Mouse (Mus musculus) left cerebral cortex, adult 18-20 months (tissue): ENCODE measurements around the gene Ces2e. TPM values are rescaled to one million over a fixed set of nuclear protein-coding genes. Genes with fewer than 3 reads are reported as not detected.
"Not testable (repeated sequence)": the region's sequence is repeated elsewhere in the genome, so short reads cannot be mapped to it uniquely, and the experiment has no call there.

Experiments
- DNase-seq, 2 experiments: peaks; one replicate each; pipeline ENCODE4 v3.0.0; 2021 to 2022; ENCODE audit warnings: low spot score in 2 of 2, mixed read lengths in 1 of 2
- long read RNA-seq, 2 experiments: library from polyadenylated mRNA; stranded (forward); transcript quantifications; one replicate each; pipeline ENCODE4 v2.0.0; 2021
- total RNA-seq, 2 experiments: library from RNA; stranded (reverse); gene quantifications; 2 replicates each; pipeline ENCODE4 v1.2.3; 2021

Gene Ces2e
- total RNA-seq: not detected
- long read RNA-seq, experiment 1: 0 reads
- long read RNA-seq, experiment 2, partial matches to known transcripts: 0 of 1 reads
- long read RNA-seq, experiment 2, other reads (novel, unspliced or antisense): 0 of 1 reads

GRCm38 (mm10) chr8:104925972-104926596, at the start of gene Ces2e:
Ces2e (plus strand) TSS chr8:104926260.
- no peak for DNase-seq

- not testable (repeated sequence) for DNase-seq
These were observed 39.7 kb upstream of the Ces2e start for GRCm38 (mm10) chr8:104886223-104886926.

- DNase-seq: no peak
These were observed 24.3 kb upstream of the Ces2e start for GRCm38 (mm10) chr8:104901746-104902145.

- no peak for DNase-seq
These were observed 18.9 kb upstream of the Ces2e start for GRCm38 (mm10) chr8:104907111-104907510.

- not testable (repeated sequence) for DNase-seq
These were observed 17.0 kb upstream of the Ces2e start for GRCm38 (mm10) chr8:104909021-104909420.

- DNase-seq: not testable (repeated sequence)
These were observed 16.4 kb upstream of the Ces2e start for GRCm38 (mm10) chr8:104909651-104910050.

GRCm38 (mm10) chr8:104927301-104927700, 1.2 kb downstream of the Ces2e start:
- no peak for DNase-seq

- DNase-seq: no peak
These were observed 18.6 kb downstream of the Ces2e start for GRCm38 (mm10) chr8:104944665-104945064.

GRCm38 (mm10) chr8:104947056-104947455, 21.0 kb downstream of the Ces2e start, which contains the start of gene Ces2f:
Ces2f (plus strand) TSS chr8:104947356.
- no peak for DNase-seq

- DNase-seq: no peak
These were observed 23.0 kb downstream of the Ces2e start for GRCm38 (mm10) chr8:104949031-104949430.

GRCm38 (mm10) chr8:104961537-104961961, 35.5 kb downstream of the Ces2e start, which contains the start of gene Ces2g:
Ces2g (plus strand) TSS chr8:104961718.
- no peak for DNase-seq

GRCm38 (mm10) chr8:104962229-104962901, 36.3 kb downstream of the Ces2e start:
- no peak for DNase-seq

- DNase-seq: no peak
These were observed 37.4 kb downstream of the Ces2e start for GRCm38 (mm10) chr8:104963375-104963894.

- DNase-seq: no peak
These were observed 58.1 kb downstream of the Ces2e start for GRCm38 (mm10) chr8:104984126-104984525.

Other genes starting within 250 kb of the Ces2e start
- not detected for gene Ces2a, start 192.3 kb upstream of the Ces2e start, total RNA-seq
- not detected for gene Ces2b, start 94.7 kb upstream of the Ces2e start, total RNA-seq
- gene Ces2c, start 79.2 kb upstream of the Ces2e start, total RNA-seq: not detected
- not detected for gene Ces2f, start 21.1 kb downstream of the Ces2e start, total RNA-seq
- under 1 TPM; 0.21 to 0.45 TPM for gene Ces2g, start 35.5 kb downstream of the Ces2e start, total RNA-seq
- gene Ces2h, start 74.6 kb downstream of the Ces2e start, total RNA-seq: not detected
- gene Ces3a, start 122.3 kb downstream of the Ces2e start, total RNA-seq: not detected
- gene Ces3b, start 157.5 kb downstream of the Ces2e start, total RNA-seq: not detected
- gene Ces4a, start 205.5 kb downstream of the Ces2e start, total RNA-seq: not detected
- 10 to 100 TPM; 19.4 to 24.7 TPM for gene Cbfb, start 244.4 kb downstream of the Ces2e start, total RNA-seq